Mouse (Mus musculus) gastrocnemius, adult 18-20 months (tissue): ENCODE measurements around the gene Etv3. TPM values are rescaled to one million over a fixed set of nuclear protein-coding genes. Genes with fewer than 3 reads are reported as not detected.

ENCODE experiments used
- DNase-seq: peaks from one replicate; pipeline ENCODE4 v3.0.0; 2021; ENCODE audit warnings: low spot score
- total RNA-seq, 2 experiments: library from RNA; stranded (reverse); gene quantifications; 2 replicates each; pipeline ENCODE4 v1.2.3; 2021

The Etv3 gene
- total RNA-seq, 2 experiments from 2014 or later: 9.5 to 9.7 TPM

DNA sequence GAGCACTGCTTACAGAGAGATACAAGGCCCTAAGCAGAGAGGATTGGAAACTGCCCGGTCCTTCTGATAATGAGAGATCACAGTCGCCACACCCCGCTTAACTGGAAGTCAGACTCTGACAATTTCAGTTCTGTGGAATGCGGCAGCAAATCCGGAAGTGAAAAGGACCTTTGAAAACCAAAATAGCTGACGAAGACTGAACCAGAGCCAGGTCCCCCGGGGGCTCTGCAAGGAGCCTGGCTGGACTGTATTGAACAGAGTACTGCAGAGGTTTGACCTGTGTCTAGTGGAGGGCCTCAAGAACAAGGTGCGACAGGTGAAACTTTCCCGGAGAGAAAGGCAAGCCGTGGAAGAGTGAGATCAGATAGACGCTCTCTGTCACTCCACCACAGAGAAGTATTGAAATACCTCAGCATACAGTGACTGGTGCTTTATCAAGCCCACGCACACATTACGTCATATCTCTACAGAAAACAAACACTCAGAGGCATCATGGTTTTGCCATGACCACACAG is 9.6 kb upstream of the Etv3 start:
- peak; percentile 18 for DNase-seq

GRCm38 (mm10) chr3:87518425-87518824 is 6.8 kb upstream of the Etv3 start:
- no peak for DNase-seq

DNA sequence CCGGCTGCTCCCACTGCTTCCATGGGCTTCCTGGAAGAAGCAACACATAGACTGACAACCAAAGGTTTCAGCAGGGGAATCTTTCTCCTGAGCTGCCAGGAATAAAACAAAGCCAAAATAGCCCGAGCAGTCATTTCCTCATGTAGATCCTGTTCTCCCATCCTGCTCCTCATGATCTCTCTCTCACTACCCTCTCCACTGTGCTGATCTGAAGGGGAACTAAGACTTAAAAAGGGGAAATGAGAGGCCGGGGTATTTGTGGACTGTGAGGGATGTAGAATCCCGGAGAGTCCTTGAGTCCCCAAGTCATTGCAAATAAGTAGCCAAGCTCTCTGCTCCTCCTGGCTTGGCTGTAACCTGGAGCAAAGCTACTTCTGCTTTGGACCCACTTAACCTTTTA is 4.1 kb upstream of the Etv3 start:
- no peak for DNase-seq

DNA sequence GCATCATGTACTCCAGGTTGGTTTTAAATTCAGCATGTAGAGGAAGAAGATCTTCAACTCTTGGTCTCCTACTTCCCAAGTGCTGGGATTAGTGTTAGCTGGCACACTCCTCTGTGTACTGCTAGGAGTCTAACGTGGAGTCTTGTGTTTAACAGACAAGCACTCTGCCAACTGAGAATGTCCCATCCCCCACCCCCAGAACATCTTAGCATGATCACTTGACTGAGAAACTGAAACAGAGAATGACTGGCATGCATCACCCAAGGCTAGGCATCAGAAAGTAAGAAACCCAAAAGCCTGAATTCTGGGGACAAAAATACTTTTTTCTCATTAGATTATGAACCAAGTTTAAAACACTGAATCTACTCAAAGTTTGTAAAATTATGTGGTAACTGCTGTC is 3.4 kb upstream of the Etv3 start:
- DNase-seq: no peak

DNA sequence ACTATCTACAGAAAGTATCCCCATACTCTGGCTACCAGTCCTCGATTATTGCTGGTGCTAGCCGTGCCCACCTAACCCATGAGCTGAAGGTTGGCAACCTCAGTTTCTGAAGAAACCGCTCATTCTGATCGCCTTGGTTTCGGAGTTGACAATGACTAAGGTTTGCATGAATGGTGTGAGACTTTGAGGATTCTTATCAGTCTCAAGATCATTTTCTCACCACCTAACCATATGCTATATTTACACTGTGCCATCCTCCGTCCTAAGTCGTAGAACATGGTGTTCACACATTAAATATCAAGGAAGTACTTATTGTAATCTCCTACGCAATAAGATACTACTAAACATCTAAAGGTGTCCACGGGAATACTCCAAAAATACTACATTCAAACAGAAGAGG is 1.5 kb upstream of the Etv3 start:
- no peak for DNase-seq

- DNase-seq: no peak
Measured at GRCm38 (mm10) chr3:87525837-87526570, 797 bp downstream of the Etv3 start.

DNA sequence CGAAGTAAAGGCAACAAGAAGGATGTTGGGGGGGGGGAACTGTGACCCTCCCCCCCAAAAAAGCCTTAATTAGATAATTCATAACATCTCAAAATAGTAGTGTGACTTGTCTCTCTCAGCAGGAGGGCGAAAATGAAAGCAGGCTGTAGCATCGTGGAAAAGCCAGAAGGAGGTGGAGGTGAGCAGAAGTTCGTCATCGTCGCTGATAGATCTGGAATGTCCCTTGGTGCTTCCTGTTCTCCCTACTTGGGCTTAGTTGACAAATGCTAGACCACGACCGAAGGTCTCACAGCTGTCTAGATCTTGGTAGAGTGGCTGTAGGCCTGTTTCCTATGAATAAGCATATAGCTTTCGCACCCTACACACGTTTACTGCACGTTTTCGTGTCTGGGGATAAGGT is 1.9 kb downstream of the Etv3 start:
- DNase-seq: no peak

DNA sequence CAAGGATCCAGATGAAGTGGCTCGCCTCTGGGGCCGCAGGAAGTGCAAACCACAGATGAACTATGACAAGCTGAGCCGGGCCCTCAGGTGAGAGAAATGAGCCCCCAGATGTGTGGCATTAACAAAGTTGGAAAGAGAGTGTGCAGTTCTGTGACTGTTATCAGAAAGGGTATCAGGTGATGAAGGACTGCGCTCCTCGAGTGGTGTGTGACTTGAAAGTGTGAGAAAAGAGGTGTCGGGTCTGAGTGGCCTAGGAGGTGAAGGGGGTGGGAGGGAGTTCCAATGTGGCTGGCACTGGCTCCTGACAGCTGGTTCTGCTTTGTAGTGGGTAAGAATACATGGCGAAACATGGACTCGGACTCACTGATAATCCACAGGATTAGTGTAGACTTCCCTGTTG is 2.8 kb downstream of the Etv3 start:
- DNase-seq: no peak

DNA sequence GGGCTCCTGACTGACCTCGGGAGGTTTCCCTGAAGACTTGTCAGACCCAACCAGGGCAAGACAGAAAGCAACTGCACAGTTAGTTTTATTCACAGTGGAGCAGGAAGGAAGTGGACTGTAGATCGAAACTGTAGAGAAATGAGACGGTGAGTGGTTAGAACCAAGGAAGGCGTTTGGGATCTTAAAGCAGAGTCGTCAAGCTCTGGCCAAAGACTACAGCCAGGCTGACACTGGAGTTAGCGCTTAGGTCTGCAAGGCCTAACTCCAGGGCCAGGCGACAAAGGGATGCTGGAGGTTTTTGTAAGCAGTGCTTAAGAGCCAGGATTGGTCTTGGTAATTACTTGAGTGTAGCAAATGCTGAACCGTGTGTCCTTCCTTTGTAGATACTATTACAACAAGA is 3.6 kb downstream of the Etv3 start:
- DNase-seq: no peak

DNA sequence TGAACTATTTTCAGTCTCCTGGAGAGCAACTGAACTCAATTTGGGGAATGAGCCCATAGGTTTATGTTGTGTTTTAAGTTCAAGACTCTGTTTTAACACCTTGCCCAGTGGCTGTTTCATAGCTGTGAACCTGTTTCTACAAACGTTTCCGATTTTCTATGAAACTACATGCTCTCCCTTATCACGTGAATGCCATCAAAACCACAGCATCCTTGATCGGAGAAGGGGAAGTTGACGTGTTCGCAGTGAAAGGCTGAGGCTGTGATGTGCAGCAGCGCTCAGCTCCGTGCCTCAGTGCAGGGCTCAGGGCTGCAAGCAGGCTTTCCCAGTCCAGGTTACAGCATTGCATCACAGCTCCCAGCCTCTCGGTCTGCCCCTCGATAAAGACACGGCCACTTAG is 4.4 kb downstream of the Etv3 start:
- DNase-seq: no peak

DNA sequence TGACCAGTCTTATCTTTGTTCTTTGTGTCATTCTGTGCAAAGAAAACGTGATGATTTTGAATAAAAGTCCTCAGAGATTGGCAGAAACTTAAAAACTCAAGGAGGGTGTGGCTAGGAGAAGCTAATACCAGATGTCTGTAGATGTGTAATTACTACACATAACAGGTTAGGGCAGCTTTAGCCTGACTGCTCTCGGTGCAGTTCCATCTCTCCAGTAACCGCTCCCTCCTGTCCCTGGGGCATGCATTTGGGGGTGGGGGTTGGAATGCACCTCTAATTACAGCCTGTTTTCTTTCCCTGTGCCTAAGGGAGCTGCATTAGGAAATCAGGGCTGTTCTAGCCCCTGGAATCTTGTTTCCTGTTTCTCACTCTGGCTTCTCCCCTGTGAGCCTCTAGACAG is 5.0 kb downstream of the Etv3 start:
- no peak for DNase-seq

- DNase-seq: no peak
Measured at GRCm38 (mm10) chr3:87533667-87534378, 8.6 kb downstream of the Etv3 start.

- no peak for DNase-seq
Measured at GRCm38 (mm10) chr3:87538034-87538433, 12.8 kb downstream of the Etv3 start.

GRCm38 (mm10) chr3:87540028-87540675 is 14.9 kb downstream of the Etv3 start:
- peak; percentile 30 for DNase-seq

- DNase-seq: peak; percentile 16
Measured at GRCm38 (mm10) chr3:87540714-87541113, 15.5 kb downstream of the Etv3 start.

GRCm38 (mm10) chr3:87542481-87543215 is 17.4 kb downstream of the Etv3 start:
- no peak for DNase-seq

- DNase-seq: no peak
Measured at GRCm38 (mm10) chr3:87545554-87545953, 20.3 kb downstream of the Etv3 start.

GRCm38 (mm10) chr3:87546291-87546721 is 21.1 kb downstream of the Etv3 start:
- no peak for DNase-seq

DNA sequence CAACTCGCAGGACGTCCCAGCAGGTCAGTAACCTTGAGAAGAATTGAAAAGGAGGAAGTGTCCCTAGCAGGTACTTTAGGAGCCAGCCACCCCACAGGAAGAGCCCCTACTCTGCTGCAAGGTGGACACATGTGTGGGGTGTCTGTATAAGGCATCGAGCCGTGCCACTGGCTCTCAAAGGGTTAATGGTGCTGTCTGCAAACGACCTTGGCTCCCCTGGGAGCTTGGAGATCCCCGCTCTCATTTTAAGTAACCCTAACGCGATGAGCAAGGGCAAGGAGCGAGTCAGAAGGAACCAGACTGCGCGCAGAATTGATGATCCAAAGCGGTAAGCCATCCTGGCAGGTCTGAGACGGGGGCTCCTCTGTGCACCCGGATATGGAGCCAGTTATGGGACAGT is 24.7 kb downstream of the Etv3 start:
- no peak for DNase-seq

DNA sequence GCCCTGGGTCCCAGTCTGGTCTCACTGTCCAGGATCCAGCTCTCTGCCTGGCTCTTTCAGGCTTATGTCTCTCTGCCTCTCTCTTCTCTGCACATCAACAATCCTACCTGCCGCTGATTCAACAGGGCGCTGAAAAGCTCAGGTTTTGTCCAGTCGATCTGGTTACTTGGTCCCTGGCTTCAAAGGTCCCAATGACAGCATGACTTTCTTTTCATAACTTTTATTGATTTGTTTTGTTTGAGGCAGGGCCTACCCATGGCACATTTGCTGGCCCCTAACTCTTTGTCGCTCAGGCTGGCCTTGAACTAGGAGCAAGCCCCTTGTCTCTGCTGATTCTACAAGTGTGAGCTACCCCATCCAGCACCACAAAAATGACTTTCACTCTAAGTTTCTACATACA is 27.1 kb downstream of the Etv3 start:
- no peak for DNase-seq

- DNase-seq: no peak
Measured at GRCm38 (mm10) chr3:87553196-87553935, 28.2 kb downstream of the Etv3 start.
